Mouse (Mus musculus): ENCODE measurements around the gene 1700025B11Rik. TPM values are rescaled to one million over a fixed set of nuclear protein-coding genes. Genes with fewer than 3 reads are reported as not detected.

Gene 1700025B11Rik
- polyA plus RNA-seq (2011; ENCODE audit: insufficient read length, low read depth, missing spikeins): not detected in 2 replicates

DNA sequence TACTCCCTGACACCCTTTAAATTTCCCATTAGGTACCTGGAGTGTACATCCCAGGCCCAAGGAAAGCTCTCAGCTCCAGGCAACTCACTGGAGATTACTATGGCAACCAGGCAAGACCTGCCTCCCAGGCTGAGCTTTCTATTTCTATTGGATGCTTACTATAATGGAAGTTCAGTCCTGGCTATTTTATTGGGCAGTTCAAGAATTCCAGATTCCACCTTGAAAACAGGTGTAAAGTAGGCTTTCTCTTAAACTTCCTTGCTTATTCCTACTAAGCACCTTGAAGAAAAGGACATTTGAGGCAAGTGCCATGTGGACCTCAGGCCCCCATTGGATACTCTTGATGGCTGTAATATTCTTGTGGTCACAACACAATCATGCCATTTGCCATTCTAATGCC lies at the start of gene 1700025B11Rik:
Gene 1700025B11Rik (minus strand): TSS at position 101 of the 400 bp plus-strand sequence.
- no peaks in the 10 kb centered on the region for H3K4me1 ChIP-seq (ENCODE audit: control insufficient read depth, insufficient read depth, low read length)
- H3K27ac ChIP-seq (ENCODE audit: insufficient read depth, low read length): no peak within 1 kb of the TSS
- no peak within 1 kb of the TSS for H3K4me3 ChIP-seq (ENCODE audit: insufficient read depth, low read length)
- TF ChIP-seq CTCF (IDR thresholded peaks at IDR 0.05; ENCODE audit: borderline replicate concordance, insufficient read depth, low read length) (no peak), POLR2A (IDR thresholded peaks at IDR 0.05; ENCODE audit: low read depth, low read length) (no peak)

DNA sequence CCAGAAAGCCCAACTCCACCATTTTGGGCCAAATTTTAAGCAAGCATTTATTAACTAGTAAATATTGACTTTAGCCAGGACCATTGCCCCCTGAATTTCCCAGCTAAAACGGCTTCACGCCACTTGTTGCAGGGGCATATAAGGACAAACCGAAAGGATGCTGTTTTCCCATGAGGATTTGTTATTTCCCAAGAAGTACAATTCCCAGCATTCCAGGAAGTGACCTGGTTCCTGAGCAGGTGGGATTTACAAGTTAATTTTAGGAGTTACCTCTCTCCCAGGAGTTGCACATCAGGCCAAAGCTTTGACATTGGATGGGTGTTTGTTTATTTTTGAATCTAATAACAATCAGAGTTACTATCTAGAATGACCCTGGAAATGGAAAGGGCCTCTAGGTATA lies 44.4 kb upstream of the 1700025B11Rik start:
- TF ChIP-seq POLR2A (IDR thresholded peaks at IDR 0.05; ENCODE audit: low read depth, low read length) (no peak), CTCF (IDR thresholded peaks at IDR 0.05; ENCODE audit: borderline replicate concordance, insufficient read depth, low read length) (no peak)
- Histone ChIP-seq H3K4me1 (ENCODE audit: control insufficient read depth, insufficient read depth, low read length) (no peaks in the 10 kb centered on the region), H3K27ac (ENCODE audit: insufficient read depth, low read length) (no peak overlapping the region), H3K4me3 (ENCODE audit: insufficient read depth, low read length) (no peak overlapping the region)

DNA sequence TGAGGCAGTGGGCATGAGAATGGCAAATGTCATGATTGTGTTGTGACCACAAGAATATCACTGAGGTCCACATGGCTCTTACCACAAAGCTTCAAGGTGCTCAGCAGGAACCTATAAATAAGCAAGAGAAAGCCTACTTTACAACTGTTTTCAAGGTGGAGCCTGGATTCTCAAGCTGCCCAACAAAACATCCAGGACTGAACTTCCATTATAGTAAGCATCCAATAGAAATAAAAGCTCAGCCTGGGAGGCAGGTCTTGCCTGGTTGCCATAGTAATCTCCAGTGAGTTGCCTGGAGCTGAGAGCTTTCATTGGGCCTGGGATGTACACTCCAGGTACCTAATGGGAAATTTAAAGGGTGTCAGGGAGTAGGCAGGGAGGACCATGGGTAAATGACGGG lies 37.3 kb upstream of the 1700025B11Rik start, which contains the start of gene Gm36245:
Gene Gm36245 (plus strand): TSS at position 301 of the 400 bp plus-strand sequence.
- no peak for TF ChIP-seq POLR2A (IDR thresholded peaks at IDR 0.05; ENCODE audit: low read depth, low read length)
- no peak for TF ChIP-seq CTCF (IDR thresholded peaks at IDR 0.05; ENCODE audit: borderline replicate concordance, insufficient read depth, low read length)
- H3K4me3 ChIP-seq (ENCODE audit: insufficient read depth, low read length): no peak within 1 kb of the TSS
- H3K4me1 ChIP-seq (ENCODE audit: control insufficient read depth, insufficient read depth, low read length): no peaks in the 10 kb centered on the region
- no peak within 1 kb of the TSS for H3K27ac ChIP-seq (ENCODE audit: insufficient read depth, low read length)

DNA sequence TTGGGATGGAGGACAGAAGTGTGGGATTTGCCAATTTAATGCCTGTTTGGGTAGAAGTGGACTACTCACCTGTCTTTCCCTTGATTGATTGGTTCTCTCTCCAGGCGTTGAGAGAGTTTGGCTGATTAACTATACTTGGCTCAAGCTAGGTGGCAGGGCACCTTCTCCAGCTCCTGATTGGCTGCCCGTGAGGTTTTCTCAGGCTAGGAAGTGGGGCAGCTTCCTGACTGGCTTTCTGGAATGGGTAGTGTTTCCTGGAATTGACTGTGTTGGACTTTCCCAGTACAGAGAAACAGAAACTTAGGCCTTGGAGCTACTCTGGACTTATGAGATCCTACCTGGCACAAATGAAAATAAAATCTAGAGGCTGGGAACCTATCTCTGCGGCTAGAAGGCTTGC lies 36.7 kb upstream of the 1700025B11Rik start:
- Histone ChIP-seq H3K27ac (ENCODE audit: insufficient read depth, low read length) (no peak overlapping the region), H3K4me3 (ENCODE audit: insufficient read depth, low read length) (no peak overlapping the region), H3K4me1 (ENCODE audit: control insufficient read depth, insufficient read depth, low read length) (no peaks in the 10 kb centered on the region)
- no peak for TF ChIP-seq CTCF (IDR thresholded peaks at IDR 0.05; ENCODE audit: borderline replicate concordance, insufficient read depth, low read length)
- TF ChIP-seq POLR2A (IDR thresholded peaks at IDR 0.05; ENCODE audit: low read depth, low read length): no peak

DNA sequence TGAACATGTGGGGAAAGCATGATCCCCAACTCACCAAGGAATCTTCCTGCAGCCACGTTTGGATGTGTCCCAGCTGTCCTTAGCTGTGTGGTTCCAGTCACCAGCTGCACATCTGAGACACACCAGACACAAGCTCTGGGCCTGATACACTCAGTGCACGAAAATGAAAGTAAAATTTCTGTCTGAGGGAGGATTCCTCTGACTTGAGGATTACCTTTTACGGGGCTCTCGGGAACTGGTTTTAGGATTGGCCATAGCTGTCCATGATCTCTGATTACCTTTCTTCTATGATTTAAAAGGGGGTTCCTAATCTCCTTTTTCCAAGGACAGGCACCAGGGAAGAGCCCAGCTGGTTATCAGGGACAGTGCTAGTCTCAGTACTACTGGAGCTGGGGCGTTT lies 34.3 kb upstream of the 1700025B11Rik start, which contains the start of gene Apol10b:
Gene Apol10b (minus strand): TSS at position 165 of the 400 bp plus-strand sequence.
- no peak for TF ChIP-seq POLR2A (IDR thresholded peaks at IDR 0.05; ENCODE audit: low read depth, low read length)
- no peak for TF ChIP-seq CTCF (IDR thresholded peaks at IDR 0.05; ENCODE audit: borderline replicate concordance, insufficient read depth, low read length)
- Histone ChIP-seq H3K4me1 (ENCODE audit: control insufficient read depth, insufficient read depth, low read length) (no peaks in the 10 kb centered on the region), H3K4me3 (ENCODE audit: insufficient read depth, low read length) (no peak within 1 kb of the TSS)

DNA sequence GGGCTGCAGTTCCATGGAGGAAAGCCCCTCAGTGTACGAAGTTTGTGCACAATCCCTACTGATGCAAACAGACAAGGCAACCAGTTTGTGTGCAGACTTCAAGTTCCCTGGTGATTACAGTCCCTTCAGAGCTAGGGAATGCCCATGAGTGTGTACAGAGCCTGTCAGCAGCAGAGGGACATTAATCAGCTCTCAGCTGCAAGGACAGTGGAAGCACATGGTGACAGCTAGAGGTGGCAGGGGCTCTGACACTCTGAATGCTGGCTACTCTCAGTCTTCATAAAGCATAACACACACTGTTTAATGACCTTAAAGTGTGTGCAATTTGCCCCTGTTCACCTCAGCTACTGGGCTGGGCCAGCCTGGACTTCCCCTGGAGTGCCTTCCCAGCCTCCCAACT lies 31.9 kb upstream of the 1700025B11Rik start:
- H3K27ac ChIP-seq (ENCODE audit: insufficient read depth, low read length): no peak overlapping the region
- H3K4me1 ChIP-seq (ENCODE audit: control insufficient read depth, insufficient read depth, low read length): no peaks in the 10 kb centered on the region
- H3K4me3 ChIP-seq (ENCODE audit: insufficient read depth, low read length): no peak overlapping the region
- TF ChIP-seq CTCF (IDR thresholded peaks at IDR 0.05; ENCODE audit: borderline replicate concordance, insufficient read depth, low read length) (no peak), POLR2A (IDR thresholded peaks at IDR 0.05; ENCODE audit: low read depth, low read length) (no peak)

More for the DNA sequence above, 34.3 kb upstream of the 1700025B11Rik start, which contains the start of gene Apol10b:
- H3K27ac ChIP-seq (ENCODE audit: insufficient read depth, low read length): no peak within 1 kb of the TSS

DNA sequence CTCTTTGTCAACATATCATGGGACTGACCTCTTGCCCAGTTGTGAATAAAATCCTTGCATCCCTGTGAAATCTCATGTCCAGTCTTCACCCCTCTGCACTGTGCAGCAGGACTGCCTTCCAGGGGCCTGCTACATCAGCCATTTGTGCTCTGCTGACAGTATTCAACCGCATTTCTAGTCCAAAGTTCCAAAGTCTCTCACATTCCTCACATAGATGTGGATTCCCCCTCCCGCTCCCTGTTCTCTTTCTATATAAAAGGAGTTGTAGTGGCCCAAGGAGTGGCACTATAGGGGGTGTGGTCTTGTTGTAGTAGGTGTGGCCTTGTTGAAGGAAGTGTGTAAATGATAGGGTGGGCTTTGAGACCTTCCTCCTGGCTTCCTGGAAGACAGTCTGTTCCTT lies 29.2 kb upstream of the 1700025B11Rik start:
- Histone ChIP-seq H3K27ac (ENCODE audit: insufficient read depth, low read length) (no peak overlapping the region), H3K4me3 (ENCODE audit: insufficient read depth, low read length) (no peak overlapping the region), H3K4me1 (ENCODE audit: control insufficient read depth, insufficient read depth, low read length) (no peaks in the 10 kb centered on the region)
- no peak for TF ChIP-seq POLR2A (IDR thresholded peaks at IDR 0.05; ENCODE audit: low read depth, low read length)
- TF ChIP-seq CTCF (IDR thresholded peaks at IDR 0.05; ENCODE audit: borderline replicate concordance, insufficient read depth, low read length): no peak

DNA sequence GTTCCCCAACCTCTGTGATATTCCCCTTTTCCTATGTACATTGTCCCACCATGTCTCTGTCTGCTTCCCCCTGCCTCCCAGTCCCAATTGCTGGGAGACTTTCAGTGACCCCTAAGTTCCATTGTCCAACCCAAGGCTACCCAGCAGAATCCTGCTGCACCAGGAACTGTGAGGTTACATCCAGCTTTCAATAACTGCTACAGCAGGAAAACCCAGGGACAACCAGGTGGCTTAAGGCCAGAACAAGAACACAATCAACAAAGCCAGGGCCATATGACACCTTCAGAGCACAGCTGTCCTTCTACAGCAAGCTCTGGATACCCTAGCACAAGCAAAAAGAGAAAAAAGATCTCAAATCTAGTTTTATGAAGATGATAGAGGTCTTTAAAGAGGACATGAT lies 27.3 kb upstream of the 1700025B11Rik start:
- H3K27ac ChIP-seq (ENCODE audit: insufficient read depth, low read length): no peak overlapping the region
- TF ChIP-seq CTCF (IDR thresholded peaks at IDR 0.05; ENCODE audit: borderline replicate concordance, insufficient read depth, low read length) (no peak), POLR2A (IDR thresholded peaks at IDR 0.05; ENCODE audit: low read depth, low read length) (no peak)
- no peaks in the 10 kb centered on the region for H3K4me1 ChIP-seq (ENCODE audit: control insufficient read depth, insufficient read depth, low read length)

DNA sequence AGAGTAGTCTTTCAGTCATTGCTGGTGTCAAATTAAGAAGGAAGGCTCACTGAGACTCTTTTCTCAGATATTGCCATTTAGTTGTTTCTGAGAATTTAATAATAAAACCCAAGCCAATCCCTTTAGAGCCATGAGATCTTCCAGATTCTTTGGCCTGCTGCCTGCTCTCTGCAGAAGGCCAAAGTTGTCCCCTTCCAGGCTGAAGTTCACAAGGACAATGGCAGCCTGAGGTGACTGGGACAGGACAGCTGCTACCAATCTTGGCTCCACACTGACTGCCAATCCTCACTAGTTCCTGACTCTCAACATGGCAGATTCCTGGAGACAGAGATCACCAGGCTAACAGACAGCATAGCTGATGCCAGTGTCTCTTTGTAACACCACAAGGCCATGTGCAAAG lies 25.3 kb upstream of the 1700025B11Rik start:
- TF ChIP-seq POLR2A (IDR thresholded peaks at IDR 0.05; ENCODE audit: low read depth, low read length) (no peak), CTCF (IDR thresholded peaks at IDR 0.05; ENCODE audit: borderline replicate concordance, insufficient read depth, low read length) (no peak)
- Histone ChIP-seq H3K4me1 (ENCODE audit: control insufficient read depth, insufficient read depth, low read length) (no peaks in the 10 kb centered on the region), H3K4me3 (ENCODE audit: insufficient read depth, low read length) (no peak overlapping the region), H3K27ac (ENCODE audit: insufficient read depth, low read length) (no peak overlapping the region)

More for the DNA sequence above, 27.3 kb upstream of the 1700025B11Rik start:
- no peak overlapping the region for H3K4me3 ChIP-seq (ENCODE audit: insufficient read depth, low read length)

DNA sequence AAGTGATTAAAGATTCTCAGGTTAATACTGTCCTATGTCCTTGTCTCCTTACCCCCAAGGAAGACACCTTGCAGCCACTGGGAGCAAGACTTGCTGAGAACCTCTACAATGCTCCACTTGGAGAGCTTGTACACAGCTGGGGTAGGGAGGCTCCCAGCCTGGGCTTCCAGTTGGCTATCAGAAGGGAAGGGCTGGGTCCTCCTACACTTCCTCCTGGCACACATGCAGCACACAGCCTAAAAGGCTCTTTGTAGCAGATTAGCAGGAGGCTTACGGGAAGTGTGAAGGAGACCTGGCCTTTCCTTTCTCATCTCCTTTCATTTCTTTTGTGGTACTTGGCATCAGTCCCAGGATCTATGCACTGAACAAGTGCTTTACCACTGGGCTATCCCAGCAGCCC lies 20.0 kb upstream of the 1700025B11Rik start:
- Histone ChIP-seq H3K27ac (ENCODE audit: insufficient read depth, low read length) (no peak overlapping the region), H3K4me3 (ENCODE audit: insufficient read depth, low read length) (no peak overlapping the region), H3K4me1 (ENCODE audit: control insufficient read depth, insufficient read depth, low read length) (peaks cover 3% of the 10 kb centered on the region; the same call in 1 of the 2 replicates)
- no peak for TF ChIP-seq POLR2A (IDR thresholded peaks at IDR 0.05; ENCODE audit: low read depth, low read length)
- TF ChIP-seq CTCF (IDR thresholded peaks at IDR 0.05; ENCODE audit: borderline replicate concordance, insufficient read depth, low read length): no peak

Data from embryonic fibroblast, embryonic 13.5 days (primary cell).